Mouse (Mus musculus): ENCODE results near the gene Bcam. TPM values are rescaled to one million over a fixed set of nuclear protein-coding genes. Genes with fewer than 3 reads are reported as not detected.

The Bcam gene
- polyA plus RNA-seq, 1 experiment from 2014 or later, result 10.7 TPM

DNA sequence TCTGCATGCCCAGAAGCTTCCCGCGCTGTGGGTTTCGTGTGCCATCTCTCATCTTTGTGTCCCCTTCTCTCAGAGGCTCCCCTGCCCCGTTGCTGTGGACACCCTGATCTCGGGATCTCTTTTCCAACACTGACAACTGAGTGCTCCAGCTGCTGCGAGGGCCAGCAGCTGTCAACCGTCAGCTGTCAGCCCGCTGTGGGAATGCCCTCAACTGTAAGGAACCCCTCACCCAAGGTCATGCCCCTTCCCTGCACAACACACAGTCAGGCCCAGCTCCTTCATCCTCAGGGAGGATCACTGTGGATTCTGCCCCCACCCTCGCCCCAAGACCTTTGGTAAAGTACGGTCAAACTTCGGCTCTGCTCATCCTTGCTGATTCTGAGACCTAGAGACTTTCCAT, 8.5 kb downstream of the Bcam start:
- H3K27ac ChIP-seq, result no peak overlapping the region
- H3K4me2 ChIP-seq, result no peak overlapping the region
- no peaks in the 10 kb centered on the region for H3K36me3 ChIP-seq
- H3K4me3 ChIP-seq, result no peak overlapping the region
- no peak overlapping the region for H3K9ac ChIP-seq
- H3K27me3 ChIP-seq, result no peaks in the 10 kb centered on the region
- no peaks in the 10 kb centered on the region for H3K9me3 ChIP-seq
- 84% methylated on average over 11 of the region's 11 CpGs for WGBS
- no peak for ATAC-seq (ENCODE audit: low FRiP score)
- no peaks in the 10 kb centered on the region for H3K4me1 ChIP-seq (replicated peaks)

- no peak for ATAC-seq (ENCODE audit: low FRiP score)
- Histone ChIP-seq H3K36me3 (no peaks in the 10 kb centered on the region), H3K27ac (no peak overlapping the region), H3K9me3 (no peaks in the 10 kb centered on the region), H3K4me3 (no peak overlapping the region), H3K27me3 (no peaks in the 10 kb centered on the region), H3K4me2 (no peak overlapping the region), H3K9ac (no peak overlapping the region), H3K4me1 (replicated peaks) (no peaks in the 10 kb centered on the region)
- 87% methylated on average over 13 of the region's 13 CpGs for WGBS
Observed at GRCm38 (mm10) chr7:19760021-19760420, 10.8 kb downstream of the Bcam start.

DNA sequence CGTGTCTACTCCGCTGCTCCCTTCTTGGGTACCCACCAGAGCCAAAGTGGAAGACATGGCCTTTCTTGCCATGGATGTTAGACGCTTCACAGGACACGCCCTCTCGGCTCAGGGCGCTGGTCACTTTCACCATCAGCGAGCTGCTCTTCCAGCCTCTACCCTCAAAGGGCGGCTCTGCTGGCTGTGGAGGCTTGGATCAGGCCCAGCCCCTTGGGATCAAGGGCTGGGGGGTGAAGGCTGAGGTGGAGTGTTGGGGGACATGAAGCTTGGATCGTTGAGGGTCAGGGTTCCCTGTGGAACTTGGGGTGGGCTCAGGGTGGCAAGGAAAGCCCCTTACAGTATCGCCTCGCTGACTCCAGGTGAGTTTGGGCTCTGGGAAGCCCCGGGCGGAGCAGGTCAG, 12.2 kb downstream of the Bcam start:
- Histone ChIP-seq H3K27ac (no peak overlapping the region), H3K36me3 (no peaks in the 10 kb centered on the region), H3K9me3 (no peaks in the 10 kb centered on the region), H3K4me3 (no peak overlapping the region), H3K4me2 (no peak overlapping the region), H3K9ac (no peak overlapping the region), H3K27me3 (no peaks in the 10 kb centered on the region), H3K4me1 (replicated peaks) (no peaks in the 10 kb centered on the region)
- WGBS, result 89% methylated on average over 13 of the region's 13 CpGs
- ATAC-seq (ENCODE audit: low FRiP score), result no peak

- Histone ChIP-seq H3K36me3 (no peaks in the 10 kb centered on the region), H3K9me3 (no peaks in the 10 kb centered on the region), H3K4me3 (no peak overlapping the region), H3K27me3 (no peaks in the 10 kb centered on the region), H3K27ac (no peak overlapping the region), H3K4me1 (replicated peaks) (no peaks in the 10 kb centered on the region), H3K4me2 (no peak overlapping the region), H3K9ac (no peak overlapping the region)
- WGBS, result 75% methylated on average over 22 of the region's 24 CpGs
- no peak for ATAC-seq (ENCODE audit: low FRiP score)
Observed at GRCm38 (mm10) chr7:19755851-19756786, 14.7 kb downstream of the Bcam start.

DNA sequence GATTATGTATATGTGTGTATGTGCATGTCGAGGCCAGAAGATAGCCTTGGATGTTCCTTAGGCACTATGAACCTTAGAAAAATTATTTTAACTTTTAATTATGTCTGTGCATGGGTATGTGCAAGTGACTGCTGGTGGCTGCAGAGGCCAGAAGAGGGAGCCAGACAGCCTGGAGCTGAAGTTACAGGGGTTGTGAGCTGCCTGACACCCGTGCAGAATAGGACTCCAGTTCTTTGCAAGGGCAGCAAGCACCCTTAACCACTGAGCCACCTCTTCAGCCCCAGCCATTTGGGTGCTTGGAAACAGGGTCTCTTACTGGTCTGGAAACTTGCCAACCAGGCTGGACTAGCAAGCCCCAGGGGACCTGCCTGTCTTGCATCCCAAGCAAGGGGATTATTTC, 15.8 kb downstream of the Bcam start:
- WGBS, result 93% methylated on average over 2 of the region's 2 CpGs
- Histone ChIP-seq H3K9me3 (no peaks in the 10 kb centered on the region), H3K4me1 (replicated peaks) (peaks cover 6% of the 10 kb centered on the region), H3K4me3 (no peak overlapping the region), H3K27ac (no peak overlapping the region), H3K27me3 (no peaks in the 10 kb centered on the region), H3K9ac (no peak overlapping the region), H3K36me3 (no peaks in the 10 kb centered on the region), H3K4me2 (no peak overlapping the region)
- ATAC-seq (ENCODE audit: low FRiP score), result no peak

DNA sequence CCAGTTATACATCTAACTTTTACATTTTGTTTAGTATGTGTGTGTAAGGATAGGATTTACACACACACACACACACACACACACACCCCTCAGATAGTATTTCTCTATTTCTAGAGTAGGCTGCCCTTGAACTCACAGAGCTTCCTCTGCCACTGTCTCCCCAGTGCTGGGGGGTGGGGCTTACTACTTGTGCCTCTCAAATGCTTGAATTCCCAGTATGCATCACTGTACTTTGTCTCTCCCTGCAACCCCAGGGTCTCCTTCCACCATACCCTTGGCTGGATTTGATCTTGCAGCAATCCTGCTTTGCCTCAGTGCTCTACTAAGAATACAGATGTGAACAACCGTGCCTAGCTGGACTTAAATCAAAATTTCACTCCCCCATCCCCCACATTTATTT, 16.8 kb downstream of the Bcam start:
- ATAC-seq (ENCODE audit: low FRiP score), result no peak
- H3K9me3 ChIP-seq, result no peaks in the 10 kb centered on the region
- no peaks in the 10 kb centered on the region for H3K36me3 ChIP-seq
- H3K9ac ChIP-seq, result no peak overlapping the region
- H3K4me3 ChIP-seq, result no peak overlapping the region
- H3K27me3 ChIP-seq, result no peaks in the 10 kb centered on the region
- H3K4me1 ChIP-seq (replicated peaks), result peaks cover 6% of the 10 kb centered on the region
- H3K4me2 ChIP-seq, result no peak overlapping the region
- no peak overlapping the region for H3K27ac ChIP-seq
- WGBS, result 91% methylated on average over 1 of the region's 1 CpGs

DNA sequence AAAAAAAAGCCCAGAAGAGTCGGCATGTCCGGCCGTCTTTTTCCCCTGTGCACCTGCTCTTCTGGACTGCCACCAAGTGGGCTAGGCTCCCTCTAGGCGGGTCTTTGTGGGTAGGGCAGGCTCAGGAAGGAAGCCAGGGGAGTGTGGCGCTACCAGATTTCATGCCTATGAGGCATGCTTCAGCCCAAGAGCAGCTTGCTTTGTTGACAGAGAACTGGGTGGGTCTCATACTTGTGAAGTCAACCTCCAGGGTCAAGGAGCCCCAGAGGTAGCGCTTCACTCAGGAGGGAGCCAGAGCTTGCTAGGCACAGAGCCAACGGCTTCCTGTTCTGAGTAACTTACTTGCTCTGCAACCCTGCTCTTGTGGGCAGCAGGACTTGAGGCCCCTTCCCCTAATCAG, 17.2 kb downstream of the Bcam start:
- 82% methylated on average over 7 of the region's 7 CpGs for WGBS
- Histone ChIP-seq H3K4me2 (no peak overlapping the region), H3K9me3 (no peaks in the 10 kb centered on the region), H3K27ac (no peak overlapping the region), H3K27me3 (no peaks in the 10 kb centered on the region), H3K9ac (no peak overlapping the region), H3K4me1 (replicated peaks) (peaks cover 8% of the 10 kb centered on the region), H3K36me3 (no peaks in the 10 kb centered on the region), H3K4me3 (no peak overlapping the region)
- no peak for ATAC-seq (ENCODE audit: low FRiP score)

DNA sequence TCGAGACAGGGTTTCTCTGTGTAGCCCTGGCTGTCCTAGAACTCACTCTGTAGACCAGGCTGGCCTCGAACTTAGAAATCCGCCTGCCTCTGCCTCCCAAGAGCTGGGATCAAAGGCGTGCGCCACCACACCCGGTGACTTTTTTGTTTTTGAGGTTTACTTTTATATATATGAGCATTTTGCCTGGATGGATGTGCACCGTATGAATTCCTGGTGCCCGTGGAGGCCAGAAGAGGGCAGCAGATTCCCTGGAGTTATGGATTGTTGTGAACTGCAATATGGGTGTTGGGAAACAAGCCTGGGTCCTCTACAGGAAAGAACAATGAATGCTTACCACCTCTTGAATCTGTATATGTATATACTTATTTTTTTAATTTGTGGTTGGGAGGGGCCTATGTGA, 18.2 kb downstream of the Bcam start:
- ATAC-seq (ENCODE audit: low FRiP score), result no peak
- WGBS, result 77% methylated on average over 8 of the region's 8 CpGs

DNA sequence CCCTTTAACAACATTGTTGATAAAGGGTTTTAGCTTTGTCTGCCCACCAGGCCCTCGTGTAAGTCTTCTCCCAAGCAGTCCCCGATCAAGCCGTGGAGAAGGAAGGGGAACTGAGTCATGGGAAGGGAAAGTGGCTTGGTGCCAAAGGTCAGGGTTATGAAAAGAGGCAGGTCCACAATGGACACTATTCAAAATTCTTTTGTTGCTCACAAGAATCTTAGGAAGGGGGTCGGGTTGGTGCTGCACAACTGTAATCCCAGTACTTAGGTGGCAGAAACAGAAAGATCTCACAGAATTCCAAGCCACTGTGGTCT, 19.8 kb downstream of the Bcam start:
- Histone ChIP-seq H3K9ac (no peak overlapping the region), H3K27ac (no peak overlapping the region), H3K4me1 (replicated peaks) (peaks cover 32% of the 10 kb centered on the region), H3K4me2 (no peak overlapping the region), H3K36me3 (no peaks in the 10 kb centered on the region), H3K9me3 (no peaks in the 10 kb centered on the region), H3K27me3 (no peaks in the 10 kb centered on the region), H3K4me3 (no peak overlapping the region)
- no peak for ATAC-seq (ENCODE audit: low FRiP score)
- 58% methylated on average over 4 of the region's 4 CpGs for WGBS

More for the DNA sequence above, 18.2 kb downstream of the Bcam start:
- Histone ChIP-seq H3K4me2 (no peak overlapping the region), H3K4me1 (replicated peaks) (peaks cover 17% of the 10 kb centered on the region), H3K9me3 (no peaks in the 10 kb centered on the region), H3K27ac (no peak overlapping the region), H3K4me3 (no peak overlapping the region), H3K27me3 (no peaks in the 10 kb centered on the region), H3K9ac (no peak overlapping the region), H3K36me3 (no peaks in the 10 kb centered on the region)

DNA sequence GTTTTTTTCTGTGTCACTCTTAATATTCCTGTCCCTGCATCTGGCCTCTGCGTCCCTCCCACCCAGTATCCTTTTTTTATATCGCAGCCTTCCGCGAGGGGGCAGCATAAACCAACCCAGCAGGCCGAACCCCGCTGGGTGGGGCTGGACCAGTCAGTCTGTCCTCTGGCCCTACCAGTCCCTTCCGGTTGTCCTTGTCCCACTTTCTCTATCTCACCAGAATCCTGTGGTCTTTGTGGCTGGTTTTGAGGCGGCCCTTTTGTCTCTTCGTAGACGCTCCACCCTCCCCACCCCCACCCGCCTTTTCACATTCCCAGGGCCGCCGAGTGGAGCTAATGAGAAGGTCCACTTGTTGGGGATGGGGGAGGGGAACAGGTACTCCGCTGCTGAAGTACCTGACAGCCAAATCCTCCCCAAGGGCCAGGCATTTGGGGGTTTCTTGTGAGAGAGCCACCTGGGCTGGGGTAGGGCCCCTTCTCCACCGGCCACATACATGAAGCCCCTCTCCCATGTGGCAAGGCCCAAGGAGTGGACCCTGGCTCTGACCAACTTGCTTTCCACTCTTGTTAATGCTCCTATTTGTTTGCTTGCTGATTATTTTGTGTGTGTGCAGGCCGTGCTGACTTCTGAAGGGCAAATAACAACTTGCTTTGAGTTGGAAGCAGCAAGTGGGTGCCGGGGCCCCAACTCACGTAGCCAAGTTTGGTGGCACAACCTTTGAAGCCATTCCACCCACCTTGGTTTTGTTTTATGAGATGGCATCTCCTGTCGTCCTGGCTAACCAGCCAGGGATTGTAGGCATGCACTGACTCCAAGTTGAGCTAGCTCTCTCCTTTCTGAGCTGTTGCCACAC, 20.4 kb downstream of the Bcam start, which contains the start of gene Nectin2:
TSS of gene Nectin2 (minus strand) at position 267 of the 853 bp plus-strand sequence.
- no peaks in the 10 kb centered on the region for H3K9me3 ChIP-seq
- H3K27ac ChIP-seq, result peak within 1 kb of the TSS; percentile 90
- ATAC-seq (ENCODE audit: low FRiP score), result peak; percentile 64
- no peaks in the 10 kb centered on the region for H3K27me3 ChIP-seq
- H3K9ac ChIP-seq, result peak within 1 kb of the TSS; percentile 93
- H3K4me1 ChIP-seq (replicated peaks), result peaks cover 37% of the 10 kb centered on the region
- no peaks in the 10 kb centered on the region for H3K36me3 ChIP-seq
- peak within 1 kb of the TSS; percentile 85 for H3K4me2 ChIP-seq
- H3K4me3 ChIP-seq, result peak within 1 kb of the TSS; percentile 79
- 18% methylated on average over 19 of the region's 19 CpGs for WGBS

DNA sequence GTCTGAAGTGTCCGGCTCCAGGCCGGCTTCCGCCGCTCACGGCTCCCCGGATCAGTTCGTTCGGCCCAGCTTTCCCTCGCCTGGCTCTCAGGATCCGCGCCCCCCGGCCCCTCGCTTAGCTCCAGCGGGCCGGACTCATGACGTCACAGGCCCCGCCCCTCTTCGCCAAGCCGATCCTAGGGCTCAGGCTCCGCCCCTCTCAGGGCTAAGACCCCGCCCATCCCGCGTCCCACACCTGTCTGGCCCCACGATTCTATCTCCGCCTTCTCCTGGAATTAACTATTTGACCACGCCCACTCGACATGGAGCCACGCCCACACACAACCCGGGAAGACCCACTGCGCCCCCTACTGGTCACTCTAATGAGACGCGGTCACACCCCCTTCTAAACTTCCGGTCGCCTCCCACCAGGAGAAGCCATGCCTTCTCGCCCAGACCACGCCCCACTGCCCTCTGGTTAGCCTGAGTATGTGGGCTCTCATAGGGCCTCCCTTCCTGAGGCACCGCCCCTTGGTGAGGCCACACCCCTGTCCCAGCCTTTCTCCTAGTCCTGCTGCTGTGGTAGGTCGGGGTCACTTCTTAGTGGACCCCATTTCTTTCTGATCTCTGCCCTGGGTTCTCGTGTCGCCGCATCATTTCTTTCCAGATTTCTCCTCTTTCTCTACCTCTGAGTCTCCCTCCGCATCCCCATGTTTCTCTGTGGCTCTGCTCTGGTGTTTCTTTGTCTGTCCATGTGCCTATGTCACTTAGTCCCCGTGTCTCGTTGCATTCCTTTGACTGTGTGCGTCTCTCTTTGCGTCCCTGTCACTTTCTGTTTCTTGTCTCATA, 21.2 kb downstream of the Bcam start:
- Histone ChIP-seq H3K4me2 (peak overlapping the region; percentile 85), H3K4me1 (replicated peaks) (peaks cover 46% of the 10 kb centered on the region), H3K4me3 (peak overlapping the region; percentile 79), H3K27ac (peak overlapping the region; percentile 90), H3K27me3 (no peaks in the 10 kb centered on the region), H3K9me3 (no peaks in the 10 kb centered on the region), H3K9ac (peak overlapping the region; percentile 93), H3K36me3 (no peaks in the 10 kb centered on the region)
- ATAC-seq (ENCODE audit: low FRiP score), result peak; percentile 94
- WGBS, result under 1% methylated on average over 45 of the region's 46 CpGs
